Mouse (Mus musculus) embryonic stem cell, embryonic (primary cell): ENCODE results near the gene Tmem110.

ENCODE experiments used
- CTCF ChIA-PET, 4 experiments: fragments of 300-600 bp in 2 of 4; fragments of 350-600 bp in 2 of 4; sonication (Branson Sonifier 250); formaldehyde crosslinking; loops; one replicate each; lab custom pipeline; 2022; ENCODE audit warnings: inconsistent platforms in 2 of 4; lab: Charles Lee
- POLR2A ChIA-PET, 4 experiments: fragments of 300-600 bp in 2 of 4; fragments of 350-600 bp in 2 of 4; sonication (Branson Sonifier 250); formaldehyde crosslinking; loops; one replicate each; lab custom pipeline; 2022; ENCODE audit warnings: antibody characterized with exemption in 4 of 4, inconsistent platforms in 1 of 4; lab: Charles Lee

Gene Tmem110

DNA sequence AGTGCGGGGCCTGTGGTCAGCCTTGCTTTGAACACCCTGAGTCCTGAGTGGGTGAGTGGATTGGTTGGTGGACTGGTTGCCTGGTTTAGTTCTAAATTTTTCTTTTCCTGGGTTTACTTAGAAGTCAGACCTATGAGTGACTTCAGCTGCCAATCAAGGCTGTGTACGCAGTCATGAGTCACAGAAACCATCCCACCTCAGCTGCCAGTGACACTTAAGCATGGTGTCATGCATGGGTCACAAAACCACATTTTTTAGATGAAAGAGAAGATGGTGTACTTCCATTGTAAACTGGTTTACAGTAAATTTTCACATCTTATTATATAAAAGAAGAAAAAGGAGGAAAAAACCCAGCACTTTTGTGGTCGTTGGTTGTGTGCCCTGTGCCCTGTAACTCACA, 52.4 kb downstream of the Tmem110 start:
- CTCF ChIA-PET, result interaction anchor here in 2 of 4 experiments (0.6 to 2.9 kb wide), 3 partner anchors 11 to 518 kb away, joined by 4 to 13 read pairs (median 9); no protein-coding TSS in a partner anchor
- POLR2A ChIA-PET, result interaction anchor here in 2 of 4 experiments (1.3 to 1.5 kb wide), 3 partner anchors 11 to 73 kb away, joined by 4 read pairs; partner anchors contain the start of gene Nek4 (in 1 of the 2)

DNA sequence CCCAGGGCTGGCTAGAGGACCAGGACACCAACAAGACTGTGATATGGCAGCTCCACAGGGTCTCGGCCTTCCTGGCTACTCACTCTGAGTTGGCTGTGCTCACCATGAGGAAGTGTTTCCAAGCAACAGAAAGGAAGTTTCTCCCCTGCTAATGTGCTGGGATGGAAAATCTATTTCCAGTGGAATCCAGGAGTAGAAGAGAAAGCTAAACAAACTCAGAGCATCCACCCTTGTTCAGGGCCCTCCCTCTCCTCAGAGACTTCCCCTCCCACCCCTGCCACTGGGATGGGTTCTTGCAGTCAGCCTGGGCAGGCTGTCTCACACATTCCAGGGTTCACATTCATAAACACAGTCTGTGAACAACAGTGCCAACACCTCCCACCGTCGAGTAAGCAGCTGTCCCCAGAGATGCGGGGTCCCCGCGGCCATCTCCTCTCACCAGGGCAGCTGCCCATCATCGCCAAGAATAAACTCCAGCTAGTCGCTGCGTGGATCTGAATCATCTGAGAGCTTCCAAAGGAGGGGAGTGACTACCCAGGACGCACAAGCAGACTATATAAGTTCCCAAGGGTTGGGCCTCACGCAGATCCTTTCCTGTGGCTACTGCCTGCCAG, 53.7 kb downstream of the Tmem110 start, which contains the start of gene Mustn1:
Mustn1 (plus strand) TSS at position 243 of the 614 bp plus-strand sequence.
- POLR2A ChIA-PET, result interaction anchor here in 2 of 4 experiments (0.8 to 2.0 kb wide), 14 partner anchors 8 to 399 kb away, joined by 3 to 11 read pairs (median 4); partner anchors contain the start of genes Nek4 (in 2 of the 2) and Dcp1a (in 1 of the 2)
- CTCF ChIA-PET, result interaction anchor here in 3 of 4 experiments (0.5 to 5.8 kb wide), 7 partner anchors 10 to 317 kb away, joined by 3 to 58 read pairs (median 4); no protein-coding TSS in a partner anchor

DNA sequence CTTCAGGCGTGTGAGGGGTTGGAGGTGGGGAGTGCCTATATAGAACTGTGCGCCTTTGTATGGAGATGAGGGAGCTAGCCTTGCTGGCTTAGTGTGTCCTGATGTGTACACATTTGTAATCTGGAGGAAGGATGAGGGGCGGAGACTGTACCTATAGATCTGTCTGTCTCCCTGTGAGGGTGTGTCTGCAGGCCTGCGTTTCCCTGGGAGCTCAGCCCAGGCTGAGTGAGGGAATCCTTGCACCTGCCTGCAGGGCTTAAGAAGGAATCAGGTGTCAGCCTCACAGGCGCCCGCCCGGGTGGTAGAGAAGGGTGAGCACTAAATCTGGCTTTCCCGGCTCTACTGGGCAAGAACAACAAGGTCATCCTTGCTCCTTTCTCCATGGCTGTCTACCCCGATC, 54.4 kb downstream of the Tmem110 start:
- ChIA-PET CTCF (interaction anchor here in 3 of 4 experiments (0.7 to 5.8 kb wide), 8 partner anchors 10 to 306 kb away, joined by 3 to 58 read pairs (median 6); no protein-coding TSS in a partner anchor), POLR2A (interaction anchor here in 2 of 4 experiments (0.7 to 2.0 kb wide), 14 partner anchors 9 to 131 kb away, joined by 3 to 11 read pairs (median 4); partner anchors contain the start of gene Nek4 (in 1 of the 2))

DNA sequence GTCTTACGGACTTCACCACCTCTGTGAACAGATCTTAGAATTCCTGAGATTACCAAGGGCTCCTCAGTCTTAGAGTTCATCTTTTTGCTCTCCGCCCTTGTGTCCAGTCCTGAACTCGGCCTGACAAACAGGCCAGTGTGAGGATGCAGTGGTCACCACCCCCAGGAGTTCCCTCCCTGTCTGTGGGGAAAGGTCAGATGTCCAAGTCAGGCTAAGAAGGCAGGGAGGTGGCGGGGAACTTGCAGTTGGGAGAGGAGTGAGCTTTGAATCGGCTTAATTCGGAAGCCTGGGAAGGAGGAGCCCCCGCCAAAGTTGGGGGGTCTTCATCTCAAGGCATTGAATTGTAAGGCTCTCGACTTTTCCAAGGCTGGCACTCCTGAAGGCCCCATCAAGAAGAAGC, 54.9 kb downstream of the Tmem110 start:
- ChIA-PET POLR2A (interaction anchor here in 2 of 4 experiments (0.7 to 2.0 kb wide), 14 partner anchors 8 to 130 kb away, joined by 3 to 11 read pairs (median 4); partner anchors contain the start of gene Nek4 (in 1 of the 2)), CTCF (interaction anchor here in 3 of 4 experiments (0.7 to 5.8 kb wide), 13 partner anchors 9 to 306 kb away, joined by 3 to 58 read pairs (median 4); no protein-coding TSS in a partner anchor)

DNA sequence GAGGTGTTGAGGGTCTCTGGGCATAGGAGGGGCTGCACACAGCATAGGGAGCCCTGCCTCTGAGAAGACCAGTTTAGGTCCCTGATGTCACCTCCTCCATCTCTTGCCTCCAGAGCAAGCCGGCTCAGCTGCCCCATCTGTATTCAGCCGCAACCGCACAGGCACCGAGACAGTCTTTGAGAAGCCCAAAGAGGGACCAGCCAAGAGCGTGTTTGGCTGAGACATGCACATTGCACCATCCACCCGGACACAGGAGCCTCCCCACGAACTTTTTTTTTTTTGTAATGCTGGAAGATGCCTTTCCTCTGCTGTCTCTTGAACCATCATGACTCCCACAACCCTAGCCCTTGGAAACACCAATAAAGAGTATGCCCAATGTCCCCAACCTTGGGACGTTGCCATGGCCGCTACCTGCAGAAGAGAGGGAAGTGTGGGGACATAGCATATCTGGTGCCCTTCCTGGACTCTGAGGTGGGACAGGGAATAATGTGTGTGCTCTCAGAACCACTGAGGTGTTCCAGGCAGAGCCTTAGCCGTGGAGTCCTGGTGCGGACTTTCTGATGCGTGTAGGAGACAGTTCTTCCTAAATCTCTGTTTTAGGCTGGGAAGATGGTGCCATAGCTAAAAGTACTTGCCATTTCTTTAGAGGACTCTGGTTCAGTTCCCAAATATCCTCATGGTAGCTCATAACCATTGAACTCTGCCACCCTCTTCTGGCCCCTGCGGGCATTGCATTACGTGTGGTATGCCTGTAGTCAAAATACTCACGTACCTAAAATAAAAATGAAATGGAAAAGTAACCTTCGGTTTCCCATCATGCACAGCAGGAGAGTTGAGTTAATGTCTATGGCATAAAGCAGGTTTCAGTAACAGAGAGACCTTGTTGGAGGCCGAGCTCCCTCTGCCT, 55.7 kb downstream of the Tmem110 start:
- CTCF ChIA-PET, result interaction anchor here (0.6 to 5.8 kb wide), 37 partner anchors 8 to 484 kb away, joined by 3 to 58 read pairs (median 4); partner anchors contain the start of genes Nek4 (in 1 of the 4) and Tmem110 (in 1 of the 4)

DNA sequence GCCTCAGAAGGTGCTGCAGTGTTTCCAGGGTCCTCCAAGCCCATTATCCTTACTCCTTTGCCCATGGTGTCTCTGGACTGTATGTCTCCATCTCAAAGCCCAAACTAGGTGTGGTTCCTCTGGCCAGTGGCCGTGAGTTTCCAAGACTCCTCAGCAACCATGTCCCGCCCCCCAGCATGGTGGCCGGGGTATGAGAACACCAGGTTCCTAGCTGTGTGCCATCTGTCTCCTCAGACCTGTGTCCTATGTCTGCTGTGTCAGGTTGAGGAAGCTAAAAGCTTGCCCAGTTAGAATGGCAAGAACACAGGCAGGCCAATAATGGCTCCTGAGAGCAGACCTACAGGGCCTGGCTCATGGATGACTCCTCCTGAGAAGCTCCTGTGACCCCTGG, 56.3 kb downstream of the Tmem110 start:
- POLR2A ChIA-PET, result interaction anchor here in 2 of 4 experiments (1.0 to 1.9 kb wide), 7 partner anchors 9 to 37 kb away, joined by 4 to 8 read pairs (median 5); no protein-coding TSS in a partner anchor
- CTCF ChIA-PET, result interaction anchor here (0.6 to 5.8 kb wide), 31 partner anchors 8 to 483 kb away, joined by 3 to 58 read pairs (median 4); partner anchors contain the start of genes Nek4 (in 1 of the 4) and Tmem110 (in 1 of the 4)

More for the DNA sequence above, 55.7 kb downstream of the Tmem110 start:
- POLR2A ChIA-PET, result interaction anchor here in 2 of 4 experiments (1.0 to 2.0 kb wide), 10 partner anchors 10 to 129 kb away, joined by 3 to 8 read pairs (median 4); no protein-coding TSS in a partner anchor

DNA sequence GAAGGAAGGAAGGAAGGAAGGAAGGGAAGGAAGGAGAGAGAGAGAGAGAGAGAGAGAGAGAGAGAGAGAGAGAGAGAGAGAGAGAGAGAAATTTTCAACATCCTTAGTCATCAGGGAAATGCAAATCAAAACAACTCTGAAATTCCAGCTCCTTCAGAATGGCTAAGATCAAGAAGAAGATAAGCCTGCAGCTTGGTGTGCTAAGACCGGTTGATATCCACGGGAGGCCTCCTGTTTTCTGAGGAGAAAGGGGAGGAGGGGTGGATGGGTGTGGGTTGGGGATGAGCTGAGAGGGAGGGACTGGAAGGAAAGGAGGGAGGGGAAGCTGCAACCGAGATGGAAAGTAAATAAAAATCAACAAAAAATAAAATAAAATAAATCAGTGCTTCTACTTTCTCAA, 59.9 kb downstream of the Tmem110 start:
- CTCF ChIA-PET, result interaction anchor here in 2 of 4 experiments (0.6 to 1.0 kb wide), 2 partner anchors 58 to 74 kb away, joined by 3 read pairs; no protein-coding TSS in a partner anchor

DNA sequence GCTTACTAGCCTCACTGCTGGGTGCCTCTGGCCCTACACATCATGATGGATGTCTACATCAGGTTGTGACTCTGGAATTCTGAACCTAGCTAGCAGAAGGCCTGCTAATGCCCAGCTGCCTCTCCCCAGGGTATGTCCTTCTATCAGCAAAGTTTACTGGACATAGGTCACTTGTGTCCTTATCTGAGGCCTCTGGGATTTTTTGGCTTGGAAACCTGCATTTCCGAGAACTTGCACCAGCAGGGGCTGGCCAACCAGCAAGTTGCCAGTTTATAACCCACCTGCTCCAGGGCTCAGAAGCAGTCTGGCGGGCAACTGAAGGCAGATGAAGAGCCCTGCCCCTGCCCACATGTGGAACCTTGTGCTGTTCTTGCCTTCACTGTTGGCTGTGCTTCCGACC, 60.8 kb downstream of the Tmem110 start, which contains the start of gene Itih4:
Itih4 (plus strand) TSS at position 273 of the 400 bp plus-strand sequence.
- CTCF ChIA-PET, result interaction anchor here in 1 of 4 experiments (1.1 kb wide), 1 partner anchor 19 kb away, joined by 3 read pairs; no protein-coding TSS in a partner anchor
- POLR2A ChIA-PET, result no interaction called here

More for the DNA sequence above, 59.9 kb downstream of the Tmem110 start:
- POLR2A ChIA-PET, result no interaction called here

DNA sequence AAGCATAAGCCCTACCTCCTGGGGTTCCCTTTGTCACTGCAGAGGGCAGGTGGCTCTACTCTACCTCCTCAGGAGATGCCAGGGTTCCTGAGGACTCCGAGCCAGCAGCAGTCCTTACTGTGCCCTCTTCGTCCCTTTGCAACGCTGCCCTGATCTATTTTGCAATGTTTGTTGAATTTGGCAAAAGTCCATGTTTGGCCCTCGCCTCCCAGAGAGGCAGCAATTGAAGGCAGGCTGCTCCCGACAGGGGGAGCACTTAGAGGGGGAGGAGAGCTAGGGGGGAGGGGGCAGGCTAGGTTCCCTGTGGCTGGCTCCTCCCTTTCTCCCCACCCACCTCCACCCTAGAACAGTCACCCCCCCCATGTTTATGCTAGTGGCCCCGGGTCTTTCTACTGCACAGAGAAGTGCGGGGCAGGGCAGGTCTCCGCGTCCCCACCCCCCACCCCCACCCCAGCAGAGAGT, 62.9 kb downstream of the Tmem110 start:
- ChIA-PET CTCF (interaction anchor here (0.5 to 3.1 kb wide), 12 partner anchors 8 to 217 kb away, joined by 3 to 20 read pairs (median 4); partner anchors contain the start of genes Mustn1 (in 1 of the 4), Nek4 (in 1 of the 4) and Tmem110 (in 1 of the 4)), POLR2A (interaction anchor here in 3 of 4 experiments (0.7 to 2.0 kb wide), 5 partner anchors 9 to 266 kb away, joined by 3 to 11 read pairs (median 5); partner anchors contain the start of genes Mustn1 (in 1 of the 3) and Tmem110 (in 1 of the 3))

DNA sequence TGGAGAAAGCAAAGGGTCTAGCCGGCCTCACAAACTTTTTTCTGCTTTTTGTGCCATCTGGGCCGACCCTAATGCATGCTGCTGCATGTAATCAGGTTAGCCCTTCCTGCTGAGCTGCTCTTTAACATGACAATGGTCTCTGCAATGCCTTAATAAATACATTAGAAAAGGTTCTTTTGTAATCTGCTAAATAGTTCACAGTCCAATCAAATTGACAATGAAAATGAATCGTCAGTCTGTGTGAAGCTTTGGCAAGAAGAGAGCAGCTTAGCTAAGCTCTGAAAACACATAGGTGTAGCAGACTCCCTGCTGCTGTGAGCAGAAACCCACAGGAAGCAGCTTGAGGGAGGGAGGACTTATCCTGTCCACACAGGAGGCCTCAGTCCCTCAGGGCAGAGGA, 74.6 kb downstream of the Tmem110 start:
- POLR2A ChIA-PET, result interaction anchor here in 2 of 4 experiments (0.6 to 1.8 kb wide), 5 partner anchors 10 to 274 kb away, joined by 3 to 6 read pairs (median 4); partner anchors contain the start of gene Prkcd (in 1 of the 2)
- CTCF ChIA-PET, result interaction anchor here in 2 of 4 experiments (0.6 to 0.7 kb wide), 2 partner anchors 9 to 12 kb away, joined by 3 read pairs; no protein-coding TSS in a partner anchor

DNA sequence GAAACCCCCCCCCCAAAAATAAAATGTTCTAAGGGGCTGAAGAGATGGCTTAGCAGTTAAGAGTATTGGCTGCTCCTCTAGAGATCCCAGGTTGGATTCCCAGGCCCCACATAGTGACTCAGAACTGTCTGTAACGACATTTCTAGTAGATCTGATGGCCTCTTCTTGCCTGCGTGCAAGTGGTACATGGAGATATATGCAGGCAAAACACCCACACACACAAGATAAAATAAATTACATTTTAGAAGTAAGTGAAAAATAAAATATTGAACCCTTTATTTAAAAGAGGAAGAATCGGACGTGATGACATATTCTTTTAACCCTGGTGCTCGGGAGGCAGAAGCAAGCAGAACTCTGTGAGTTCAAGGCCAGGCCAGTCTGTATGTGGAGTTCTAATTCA, 77.2 kb downstream of the Tmem110 start:
- ChIA-PET POLR2A (no interaction called here), CTCF (interaction anchor here in 1 of 4 experiments (0.7 kb wide), 1 partner anchor 37 kb away, joined by 3 read pairs; no protein-coding TSS in a partner anchor)

DNA sequence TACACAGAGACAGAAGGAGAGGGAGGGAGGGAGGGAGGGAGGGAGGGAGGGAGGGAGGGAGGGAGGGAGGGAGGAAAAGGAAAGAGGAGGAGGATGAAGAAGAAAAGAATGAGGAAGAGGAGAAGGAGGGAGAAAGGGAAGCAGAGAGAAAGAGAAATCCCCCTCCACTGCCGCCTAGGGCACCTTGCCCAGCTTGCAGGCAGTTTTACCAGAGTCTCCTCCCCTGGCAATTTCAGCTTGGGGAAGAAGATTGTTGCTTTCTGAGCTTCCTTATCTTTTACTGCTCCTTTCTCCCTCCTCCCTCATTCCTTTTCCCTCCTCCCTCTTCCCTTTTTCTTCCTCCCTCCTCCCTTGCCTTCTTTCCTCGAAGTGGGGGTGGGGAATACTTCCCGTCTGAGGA, 77.6 kb downstream of the Tmem110 start:
- CTCF ChIA-PET, result interaction anchor here in 1 of 4 experiments (0.7 kb wide), 1 partner anchor 37 kb away, joined by 3 read pairs; no protein-coding TSS in a partner anchor
- POLR2A ChIA-PET, result no interaction called here

DNA sequence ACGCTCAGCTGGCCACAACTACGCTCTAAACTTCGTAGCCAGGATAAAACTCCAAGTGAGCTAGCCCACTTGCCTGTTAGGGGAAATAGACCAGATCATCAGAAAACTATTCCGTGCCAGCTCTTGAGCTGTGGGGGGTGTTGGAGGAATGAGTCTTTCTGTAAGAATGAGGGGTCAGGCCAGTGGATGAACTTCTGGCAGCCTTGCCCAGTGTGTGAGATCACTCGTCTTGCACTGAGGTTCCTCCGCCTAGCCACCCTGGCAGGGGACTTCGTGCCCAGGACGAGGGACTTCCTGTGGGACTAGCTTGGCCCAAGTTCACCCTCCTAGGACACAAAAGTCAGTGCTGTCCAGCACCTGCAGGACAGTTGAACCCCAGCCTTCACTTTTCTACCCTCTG, 78.9 kb downstream of the Tmem110 start:
- CTCF ChIA-PET, result interaction anchor here in 1 of 4 experiments (1.0 kb wide), 1 partner anchor 23 kb away, joined by 4 read pairs; no protein-coding TSS in a partner anchor

DNA sequence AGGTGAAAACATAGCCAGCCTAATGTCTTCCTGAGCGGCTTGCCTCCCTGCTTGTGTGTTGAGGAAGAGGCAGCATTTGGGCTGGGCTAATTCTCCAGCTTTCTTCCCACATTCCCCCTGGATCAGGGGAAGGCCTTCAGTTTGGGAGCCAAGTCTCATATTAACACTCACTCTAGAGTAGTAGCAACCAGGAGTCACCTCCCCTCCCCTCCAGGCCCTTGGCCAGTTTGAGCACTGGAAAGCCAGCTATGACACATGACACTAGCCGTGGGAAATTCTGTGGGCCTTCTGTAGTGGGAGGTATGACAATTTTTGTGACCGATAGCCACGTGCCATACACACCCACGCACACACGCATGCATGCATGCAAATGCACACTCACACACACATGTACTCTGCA, 80.6 kb downstream of the Tmem110 start:
- ChIA-PET POLR2A (interaction anchor here in 1 of 4 experiments (0.6 kb wide), 1 partner anchor 28 kb away, joined by 3 read pairs; no protein-coding TSS in a partner anchor), CTCF (no interaction called here)

More for the DNA sequence above, 78.9 kb downstream of the Tmem110 start:
- POLR2A ChIA-PET, result interaction anchor here in 1 of 4 experiments (0.7 kb wide), 1 partner anchor 21 kb away, joined by 4 read pairs; no protein-coding TSS in a partner anchor

DNA sequence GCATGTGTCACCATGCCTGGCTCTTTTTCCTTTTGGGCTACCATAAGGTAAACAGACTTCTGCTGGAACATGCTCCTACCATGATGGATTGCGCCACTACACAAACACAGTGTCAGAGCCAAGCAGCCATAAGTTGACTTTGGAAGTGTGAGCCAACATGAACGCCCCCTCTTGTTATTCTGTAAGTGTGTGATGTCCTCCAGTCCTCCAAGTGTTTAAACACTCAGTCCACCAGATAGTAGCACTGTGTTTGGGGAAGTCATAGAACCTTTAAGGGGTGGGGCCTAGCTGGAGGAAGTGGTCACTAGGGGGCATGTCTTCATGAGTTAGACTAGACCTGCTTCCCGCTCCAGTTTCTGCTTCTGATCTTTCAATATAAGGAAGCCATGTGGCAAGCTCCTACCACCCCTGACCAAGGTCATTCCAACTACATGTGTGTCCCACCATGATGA, 82.5 kb downstream of the Tmem110 start:
- POLR2A ChIA-PET, result no interaction called here
- CTCF ChIA-PET, result interaction anchor here in 1 of 4 experiments (1.1 kb wide), 1 partner anchor 41 kb away, joined by 4 read pairs; no protein-coding TSS in a partner anchor

DNA sequence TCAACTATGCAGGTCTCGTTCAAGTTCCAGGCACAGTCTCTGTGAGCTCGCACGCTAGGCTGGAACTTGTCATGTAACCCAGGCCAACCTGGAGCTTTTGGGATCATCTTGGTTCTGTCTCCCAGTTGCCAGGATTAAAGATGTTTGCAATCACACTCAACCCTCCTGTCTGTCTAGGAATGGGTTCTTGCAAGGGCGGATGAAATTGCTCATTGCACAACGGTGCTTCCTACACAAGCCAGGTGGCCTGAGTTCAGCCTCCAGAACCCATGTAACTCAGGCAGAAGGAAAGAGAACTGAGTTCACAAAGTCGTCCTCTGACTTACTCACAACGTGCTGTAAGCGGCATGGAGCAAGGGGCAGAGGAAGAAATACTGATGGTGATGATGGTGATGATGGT, 85.8 kb downstream of the Tmem110 start:
- CTCF ChIA-PET, result interaction anchor here in 1 of 4 experiments (0.6 kb wide), 1 partner anchor 196 kb away, joined by 5 read pairs; no protein-coding TSS in a partner anchor

More for the DNA sequence above, 85.8 kb downstream of the Tmem110 start:
- POLR2A ChIA-PET, result interaction anchor here in 1 of 4 experiments (0.6 kb wide), 1 partner anchor 690 kb away, joined by 4 read pairs; no protein-coding TSS in a partner anchor
